Mouse (Mus musculus) liver, adult 2 months (tissue): ENCODE results near the gene Cntln.

Source experiments
- CTCF ChIP-seq: fragments of 200-500 bp; IDR thresholded peaks from 2 replicates; pipeline ENCODE4 v1.5.1; 2011; ENCODE audit warnings: low read depth, low read length, control low read depth
- POLR2A ChIP-seq: fragments of 200-500 bp; IDR thresholded peaks from 2 replicates; pipeline ENCODE4 v1.6.1; 2011; ENCODE audit warnings: low read length, control low read depth; ENCODE audit not compliant: insufficient read depth; ENCODE audit errors: extremely low read depth

DNA sequence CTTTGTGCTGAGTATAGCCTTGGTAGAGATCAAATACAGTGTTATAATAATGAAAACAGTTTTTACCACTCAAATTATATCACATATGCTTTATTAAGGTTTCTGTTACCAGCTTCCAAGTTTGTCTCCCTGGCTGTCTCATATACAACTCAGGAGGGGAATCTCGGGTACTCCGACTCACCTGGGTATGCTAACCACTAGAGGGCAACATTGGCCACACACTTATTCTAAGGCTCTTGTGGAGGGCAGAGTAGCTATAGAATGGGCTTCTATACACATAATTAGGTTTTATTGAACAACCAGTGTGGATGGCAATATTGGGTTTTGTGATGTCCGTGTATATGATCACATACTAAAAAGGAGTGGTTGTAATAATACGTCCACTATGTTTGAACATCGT, 47.1 kb upstream of the Cntln start:
- 0 out of 2 replicates have a peak, but pooled peaks have one; percentile 22 for TF ChIP-seq CTCF
- TF ChIP-seq POLR2A = no peak
